Mouse (Mus musculus) ES-E14 (cell line): ENCODE results near the gene Dnajb12. TPM values are rescaled to one million over a fixed set of nuclear protein-coding genes. Genes with fewer than 3 reads are reported as not detected.

Source experiments
- DNase-seq: peaks from one replicate; pipeline ENCODE4 v3.0.0-alpha.2; 2013; ENCODE audit warnings: low read depth, low spot score
- H3K27ac ChIP-seq: 2 replicates; pipeline ENCODE4 v1.5.1; 2012; ENCODE audit warnings: low read depth, mild to moderate bottlenecking, low read length, moderate library complexity, mixed read lengths; ENCODE audit not compliant: poor library complexity, insufficient read depth, severe bottlenecking
- H3K36me3 ChIP-seq: 2 replicates; pipeline ENCODE4 v1.6.1; 2012; ENCODE audit warnings: mild to moderate bottlenecking, low read length, moderate library complexity, mixed read lengths; ENCODE audit not compliant: control insufficient read depth, poor library complexity, insufficient read depth, severe bottlenecking
- H3K4me1 ChIP-seq, 2 experiments: fragments of 150-350 bp in 1 of 2; sonication (generic) in 1 of 2; 2 replicates each; pipeline ENCODE4 v1.6.1; 2012; ENCODE audit warnings: low read length in 2 of 2, mild to moderate bottlenecking in 1 of 2, mixed read lengths in 1 of 2; ENCODE audit not compliant: control insufficient read depth in 2 of 2, insufficient read depth in 2 of 2, poor library complexity in 1 of 2
- H3K4me3 ChIP-seq, 2 experiments: fragments of 150-350 bp in 1 of 2; sonication (generic) in 1 of 2; 2 replicates each; pipeline ENCODE4 v1.5.1; 2012; ENCODE audit warnings: low read length in 2 of 2, low read depth in 1 of 2, mild to moderate bottlenecking in 1 of 2, mixed read lengths in 1 of 2; ENCODE audit not compliant: insufficient read depth in 1 of 2, poor library complexity in 1 of 2, severe bottlenecking in 1 of 2
- H3K9ac ChIP-seq: 2 replicates; pipeline ENCODE4 v1.6.1; 2012; ENCODE audit warnings: low read depth, mild to moderate bottlenecking, low read length, mixed read lengths; ENCODE audit not compliant: poor library complexity, insufficient read depth, severe bottlenecking
- H3K9me3 ChIP-seq: fragments of 150-350 bp; sonication (generic); 2 replicates; pipeline ENCODE4 v1.6.1; 2012; ENCODE audit warnings: low read depth, mild to moderate bottlenecking, low read length; ENCODE audit not compliant: control insufficient read depth, insufficient read depth
- CHD2 ChIP-seq: IDR thresholded peaks from 2 replicates; pipeline ENCODE4 v1.6.1; 2014; ENCODE audit warnings: mild to moderate bottlenecking, low read depth, low read length, inconsistent platforms
- HCFC1 ChIP-seq: IDR thresholded peaks from 2 replicates; pipeline ENCODE4 v1.6.1; 2012; ENCODE audit warnings: low read length, inconsistent platforms, borderline replicate concordance; ENCODE audit not compliant: insufficient read depth
- MAFK ChIP-seq: IDR thresholded peaks from 2 replicates; pipeline ENCODE4 v1.6.1; 2014; ENCODE audit warnings: mild to moderate bottlenecking, low read depth, low read length, inconsistent platforms; ENCODE audit not compliant: insufficient read depth
- ZC3H11A ChIP-seq: IDR thresholded peaks from 2 replicates; pipeline ENCODE4 v1.6.1; 2012; ENCODE audit warnings: low read depth, mild to moderate bottlenecking, inconsistent platforms, low read length, borderline replicate concordance
- ZNF384 ChIP-seq: IDR thresholded peaks from 2 replicates; pipeline ENCODE4 v1.6.1; 2012; ENCODE audit warnings: low read depth, low read length, inconsistent platforms
- in situ Hi-C, 2 experiments: fragments of 600-800 bp; cut with MboI; formaldehyde crosslinking; loops; one replicate each; pipeline ENCODE4 v1.15.1; 2025; ENCODE audit warnings: low sequenced_read_pairs in 2 of 2, inconsistent platforms in 1 of 2; ENCODE audit not compliant: unreplicated experiment in 2 of 2
- total RNA-seq: library from RNA; depleted of rRNA; stranded (reverse); fragments of 300-350 nt; gene quantifications from 2 replicates; pipeline ENCODE4 v1.2.3, GENCODE M21; 2012; rRNA removed

Gene Dnajb12
- total RNA-seq, result 38.2 and 47.8 TPM in 2 replicates

DNA sequence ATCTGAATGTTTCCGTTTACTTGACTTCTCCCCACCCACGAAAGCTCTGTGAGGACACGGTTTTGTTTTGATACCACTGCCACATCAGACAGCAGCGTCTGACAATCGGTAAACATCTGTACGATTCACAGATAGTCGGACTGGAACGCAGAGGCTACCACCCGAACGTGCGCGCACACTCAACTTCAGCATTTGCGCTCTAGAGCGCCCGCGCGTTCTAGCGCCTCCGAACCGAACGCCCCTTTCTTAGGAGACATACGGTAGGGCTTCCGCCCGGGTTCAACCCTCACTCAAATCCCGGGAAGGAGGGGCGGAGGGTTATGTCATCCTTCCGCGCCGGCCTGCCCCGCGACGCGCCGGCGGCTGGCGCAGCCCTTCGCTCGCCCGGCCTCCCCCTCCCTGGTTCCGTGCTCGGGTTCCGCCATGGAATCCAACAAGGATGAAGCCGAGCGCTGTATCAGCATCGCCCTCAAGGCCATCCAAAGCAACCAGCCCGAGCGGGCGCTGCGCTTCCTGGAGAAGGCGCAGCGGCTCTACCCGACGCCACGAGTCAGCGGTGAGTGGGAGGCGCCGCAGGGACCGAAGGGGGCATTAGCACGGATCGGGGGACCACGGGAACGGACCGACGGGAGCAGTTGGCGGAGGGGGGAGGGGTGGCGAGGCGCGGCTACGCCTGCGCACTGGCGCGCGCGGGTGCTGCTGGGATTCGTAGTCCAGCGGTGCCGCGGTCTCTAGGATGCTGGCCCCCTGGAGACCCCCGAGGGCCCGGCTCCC, at the start of gene Dnajb12:
TSS of gene Dnajb12 (plus strand) at position 302 of the 774 bp plus-strand sequence.
- Histone ChIP-seq H3K9ac (peak within 1 kb of the TSS; percentile 100), H3K4me1 (peaks cover 0 to 2% of the 10 kb centered on the region in 2 experiments; a peak in 1 of 4 replicates), H3K4me3 (peak within 1 kb of the TSS; percentile 95 to 99), H3K36me3 (no peaks in the 10 kb centered on the region), H3K27ac (peak within 1 kb of the TSS; percentile 99), H3K9me3 (no peaks in the 10 kb centered on the region)
- in situ Hi-C loops, result no loop called here
- peak; percentile 89 for DNase-seq
- TF ChIP-seq HCFC1, result peak; percentile 92
- no peak for TF ChIP-seq ZNF384

DNA sequence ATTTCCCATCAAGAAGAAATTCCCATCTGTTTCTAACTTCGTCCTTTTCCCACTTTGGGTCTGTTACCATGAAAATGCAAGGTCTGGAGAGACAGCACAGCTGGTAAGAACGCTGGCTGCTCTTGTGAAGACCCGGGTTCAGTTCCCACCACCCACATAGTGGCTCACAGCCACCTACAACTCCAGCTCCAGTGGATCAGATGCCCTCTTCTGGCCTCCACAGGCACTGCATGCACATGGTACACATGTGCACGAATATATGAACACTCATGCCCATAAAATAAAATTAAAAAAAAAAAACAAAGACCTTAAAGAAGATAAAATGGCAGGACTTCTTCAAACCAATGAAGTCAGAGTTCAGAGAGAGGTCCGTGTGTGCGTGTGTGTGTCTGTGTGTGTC, 49.5 kb upstream of the Dnajb12 start:
- H3K4me1 ChIP-seq, result peaks cover 1 to 4% of the 10 kb centered on the region in 2 experiments; a peak in 1 of 4 replicates
- no peak for TF ChIP-seq MAFK
- no peak for TF ChIP-seq CHD2
- 0 out of 2 replicates have a peak, but pooled peaks have one; percentile 9 for TF ChIP-seq ZC3H11A
- H3K4me3 ChIP-seq, result no peak overlapping the region
- H3K9ac ChIP-seq, result no peak overlapping the region
- in situ Hi-C loops, result no loop called here
- H3K36me3 ChIP-seq, result peaks cover 5% of the 10 kb centered on the region; the same call in 1 of the 2 replicates
- no peaks in the 10 kb centered on the region for H3K9me3 ChIP-seq
- H3K27ac ChIP-seq, result no peak overlapping the region
- DNase-seq, result no peak

DNA sequence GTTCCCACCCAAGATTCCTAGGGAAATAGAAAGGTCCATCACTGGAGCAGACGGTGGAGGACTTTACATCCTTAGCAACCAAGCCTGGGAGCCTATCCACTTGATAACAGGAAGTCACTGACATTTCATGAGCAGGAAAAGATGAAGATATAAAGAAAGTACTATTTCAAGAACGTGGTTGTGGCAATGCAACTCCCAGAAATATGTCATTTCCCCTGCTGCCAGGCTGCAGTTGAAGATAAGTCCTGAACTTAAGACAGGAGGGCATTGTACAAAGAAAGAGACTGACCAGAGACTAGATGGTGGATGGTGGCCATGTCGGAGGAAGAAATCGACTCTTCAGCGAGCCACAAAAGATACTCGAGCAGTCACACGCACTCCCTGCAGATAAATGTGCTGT, 47.4 kb upstream of the Dnajb12 start:
- DNase-seq, result no peak
- peaks cover 5% of the 10 kb centered on the region; the same call in 1 of the 2 replicates for H3K36me3 ChIP-seq
- H3K9ac ChIP-seq, result no peak overlapping the region
- no peaks in the 10 kb centered on the region for H3K4me1 ChIP-seq
- H3K4me3 ChIP-seq, result no peak overlapping the region
- no peaks in the 10 kb centered on the region for H3K9me3 ChIP-seq
- in situ Hi-C loops, result no loop called here
- TF ChIP-seq CHD2, result no peak
- TF ChIP-seq HCFC1, result no peak
- no peak for TF ChIP-seq ZC3H11A
- no peak for TF ChIP-seq MAFK
- TF ChIP-seq ZNF384, result no peak
- no peak overlapping the region for H3K27ac ChIP-seq

DNA sequence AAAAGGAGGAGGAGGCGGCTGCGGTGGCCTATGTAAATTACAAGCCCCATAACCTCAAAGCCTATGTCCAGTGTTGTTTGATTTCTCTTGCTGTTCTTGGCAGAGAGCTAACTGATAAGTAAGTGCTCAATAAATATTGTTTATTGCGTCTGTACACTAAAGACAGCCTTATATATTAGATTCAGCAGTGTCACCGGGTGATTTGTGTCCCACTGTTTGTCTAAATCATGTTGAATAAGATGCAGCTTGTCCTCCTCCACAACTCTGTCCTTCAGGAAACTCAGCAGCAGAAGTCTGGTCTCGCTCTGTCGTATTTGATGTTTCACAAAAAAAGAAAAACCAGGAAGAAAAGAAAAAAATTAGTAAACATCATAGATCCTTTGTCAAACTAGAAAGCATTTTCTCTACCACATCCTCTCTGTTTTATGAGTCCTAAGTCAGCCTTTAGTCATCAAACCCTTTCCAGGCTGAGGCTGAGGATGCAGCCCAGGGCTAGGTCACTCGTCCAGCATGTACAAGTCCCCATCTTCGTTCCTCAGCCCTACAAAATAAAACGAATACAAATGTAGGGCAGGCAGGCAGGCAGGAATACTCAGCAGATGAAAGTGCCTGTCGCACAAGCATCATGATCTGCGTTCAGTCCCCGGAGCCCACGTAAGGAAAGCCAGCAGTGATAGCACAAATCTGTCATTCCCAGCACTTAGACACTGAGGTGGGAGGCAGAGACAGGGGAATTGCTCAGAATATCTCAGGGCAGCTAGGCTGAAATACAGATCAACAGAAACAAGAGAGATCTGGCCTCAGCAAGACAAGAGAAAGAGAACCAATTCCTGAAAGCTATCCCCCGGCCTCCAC, 43.8 kb upstream of the Dnajb12 start:
- in situ Hi-C loops, result no loop called here

More for the DNA sequence above, 43.8 kb upstream of the Dnajb12 start:
- no peak overlapping the region for H3K27ac ChIP-seq
- H3K9ac ChIP-seq, result no peak overlapping the region
- no peak overlapping the region for H3K4me3 ChIP-seq
- no peak for DNase-seq
- H3K4me1 ChIP-seq, result no peaks in the 10 kb centered on the region
- no peaks in the 10 kb centered on the region for H3K9me3 ChIP-seq
- no peaks in the 10 kb centered on the region for H3K36me3 ChIP-seq
- TF ChIP-seq CHD2 (no peak), HCFC1 (no peak), ZC3H11A (no peak), MAFK (no peak), ZNF384 (no peak)
